Mouse (Mus musculus) testis, adult 2 months (tissue): ENCODE data around the gene Cutal. TPM values are rescaled to one million over a fixed set of nuclear protein-coding genes. Genes with fewer than 3 reads are reported as not detected.

Experiments used
- H3K27ac ChIP-seq: fragments of 200-500 bp; 2 replicates; pipeline ENCODE4 v1.5.1; 2012; ENCODE audit warnings: low read depth, low read length; ENCODE audit not compliant: control insufficient read depth, insufficient read depth
- H3K27me3 ChIP-seq: fragments of 200-500 bp; 2 replicates; pipeline ENCODE4 v1.6.1; 2012; ENCODE audit warnings: mild to moderate bottlenecking, low read length, moderate library complexity; ENCODE audit not compliant: control insufficient read depth, insufficient read depth
- H3K36me3 ChIP-seq: fragments of 200-500 bp; 2 replicates; pipeline ENCODE4 v1.6.1; 2012; ENCODE audit warnings: mild to moderate bottlenecking, low read length; ENCODE audit not compliant: control insufficient read depth, insufficient read depth
- H3K4me1 ChIP-seq: fragments of 200-500 bp; 2 replicates; pipeline ENCODE4 v1.6.1; 2012; ENCODE audit warnings: low read length; ENCODE audit not compliant: control insufficient read depth, insufficient read depth
- H3K4me3 ChIP-seq: fragments of 200-500 bp; 2 replicates; pipeline ENCODE4 v1.5.1; 2012; ENCODE audit warnings: low read depth, mild to moderate bottlenecking, low read length, moderate library complexity, mixed read lengths; ENCODE audit not compliant: control insufficient read depth
- CTCF ChIP-seq: fragments of 200-500 bp; IDR thresholded peaks from 2 replicates; pipeline ENCODE4 v1.5.1; 2012; ENCODE audit warnings: low read depth, mild to moderate bottlenecking, inconsistent platforms, low read length, moderate library complexity; ENCODE audit not compliant: control insufficient read depth, insufficient read depth, insufficient replicate concordance
- POLR2A ChIP-seq: fragments of 200-500 bp; IDR thresholded peaks from 2 replicates; pipeline ENCODE4 v1.6.1; 2012; ENCODE audit warnings: low read depth, mild to moderate bottlenecking, inconsistent platforms, low read length, moderate library complexity; ENCODE audit not compliant: control insufficient read depth
- polyA plus RNA-seq: library from polyadenylated mRNA; depleted of rRNA; stranded (reverse); fragments of >200 nt; gene quantifications from 2 replicates; pipeline ENCODE4 v1.2.3, GENCODE M21; 2012

Cutal gene
- polyA plus RNA-seq, 1 experiment, result 0.12 TPM

GRCm38 (mm10) chr2:34903191-34903590 is 29.0 kb downstream of the Cutal start:
- H3K27me3 ChIP-seq, result no peaks in the 10 kb centered on the region
- no peak for TF ChIP-seq CTCF
- TF ChIP-seq POLR2A, result no peak
- no peaks in the 10 kb centered on the region for H3K36me3 ChIP-seq
- H3K4me3 ChIP-seq, result no peak overlapping the region
- H3K27ac ChIP-seq, result no peak overlapping the region
- H3K4me1 ChIP-seq, result peaks cover 19% of the 10 kb centered on the region

GRCm38 (mm10) chr2:34903652-34904405 is 29.6 kb downstream of the Cutal start:
- TF ChIP-seq POLR2A (no peak), CTCF (no peak)
- no peak overlapping the region for H3K27ac ChIP-seq
- no peaks in the 10 kb centered on the region for H3K36me3 ChIP-seq
- H3K27me3 ChIP-seq, result no peaks in the 10 kb centered on the region
- peaks cover 19% of the 10 kb centered on the region for H3K4me1 ChIP-seq
- H3K4me3 ChIP-seq, result no peak overlapping the region

- TF ChIP-seq CTCF (no peak), POLR2A (peak; percentile 52; the same call in 1 of the 2 replicates)
- H3K36me3 ChIP-seq, result no peaks in the 10 kb centered on the region
- H3K4me1 ChIP-seq, result peaks cover 19% of the 10 kb centered on the region
- H3K4me3 ChIP-seq, result peak overlapping the region; percentile 82
- H3K27ac ChIP-seq, result no peak overlapping the region
- H3K27me3 ChIP-seq, result no peaks in the 10 kb centered on the region
Measured at GRCm38 (mm10) chr2:34904849-34905542, 30.8 kb downstream of the Cutal start.

- Histone ChIP-seq H3K27me3 (no peaks in the 10 kb centered on the region), H3K4me1 (peaks cover 19% of the 10 kb centered on the region), H3K36me3 (no peaks in the 10 kb centered on the region), H3K27ac (no peak overlapping the region), H3K4me3 (no peak overlapping the region)
- TF ChIP-seq POLR2A (no peak), CTCF (no peak)
Measured at GRCm38 (mm10) chr2:34906426-34906825, 32.2 kb downstream of the Cutal start.

GRCm38 (mm10) chr2:34906861-34907604 is 32.8 kb downstream of the Cutal start:
- Histone ChIP-seq H3K27ac (no peak overlapping the region), H3K36me3 (no peaks in the 10 kb centered on the region), H3K4me1 (peaks cover 19% of the 10 kb centered on the region), H3K4me3 (no peak overlapping the region), H3K27me3 (no peaks in the 10 kb centered on the region)
- TF ChIP-seq CTCF (no peak), POLR2A (no peak)

GRCm38 (mm10) chr2:34909719-34910118 is 35.5 kb downstream of the Cutal start:
- no peak overlapping the region for H3K27ac ChIP-seq
- peaks cover 25% of the 10 kb centered on the region for H3K4me1 ChIP-seq
- no peak overlapping the region for H3K4me3 ChIP-seq
- TF ChIP-seq POLR2A, result no peak
- no peak for TF ChIP-seq CTCF
- no peaks in the 10 kb centered on the region for H3K36me3 ChIP-seq
- H3K27me3 ChIP-seq, result peaks cover 2% of the 10 kb centered on the region

- peaks cover 2% of the 10 kb centered on the region for H3K27me3 ChIP-seq
Measured at GRCm38 (mm10) chr2:34911871-34912270, 37.7 kb downstream of the Cutal start.

More at GRCm38 (mm10) chr2:34911871-34912270, 37.7 kb downstream of the Cutal start:
- Histone ChIP-seq H3K36me3 (no peaks in the 10 kb centered on the region), H3K4me1 (peaks cover 13% of the 10 kb centered on the region), H3K27ac (no peak overlapping the region), H3K4me3 (no peak overlapping the region)
- TF ChIP-seq POLR2A, result no peak
- TF ChIP-seq CTCF, result no peak
